ENCODE assay signal across 19 mouse cellular contexts in genomic region chr9:22390390-22390789, GRCm38 (mm10). TPM values are rescaled to one million over a fixed set of nuclear protein-coding genes. Genes with fewer than 3 reads are reported as not detected.
DNase-seq lines count a peak whose midpoint lies in the region; ATAC-seq and TF ChIP-seq lines count a peak whose summit lies in the region.
"Had no signal": no experiment of that assay in that cellular context is flagged by ENCODE, and none has a peak within 500 bp of the region (broad histone marks: within the 10 kb centered on the region; RNA-seq: fewer than 3 reads in every experiment).

No protein-coding gene starts in this region.

- in situ Hi-C loops in Patski (cut with MboI; ENCODE audit: low pct_unique_long_range_greater_than_20kb): no loop called here

- H3K4me1 ChIP-seq in erythroblast, embryonic 14.5 days (ENCODE audit: control insufficient read depth): peaks cover 38% of the 10 kb centered on the region
- H3K4me1 ChIP-seq in embryonic facial prominence, embryonic 10.5 days: peaks cover 32% of the 10 kb centered on the region

- peak overlapping the region; percentile 26 for H3K4me3 ChIP-seq in erythroblast, embryonic 14.5 days (replicated peaks)
- no peak overlapping the region for H3K4me3 ChIP-seq in myocyte
- H3K4me3 ChIP-seq in embryonic facial prominence, embryonic 10.5 days: no peak overlapping the region
- H3K4me3 ChIP-seq: kidney, embryonic 15.5 days; midbrain, embryonic 15.5 days had no signal

- H3K4me2 ChIP-seq in myocyte (ENCODE audit: low read depth): peak overlapping the region; percentile 93
- H3K4me2 ChIP-seq: kidney, embryonic 15.5 days had no signal

- POLR2A ChIA-PET in Patski (lab: Charles Lee): interaction anchor here (0.5 to 1.2 kb wide), 4 partner anchors 8 to 320 kb away, joined by 3 to 5 read pairs (median 3); no protein-coding TSS in a partner anchor

- H3K36me3 ChIP-seq in erythroblast, embryonic 14.5 days (ENCODE audit: control insufficient read depth): peaks cover 27% of the 10 kb centered on the region
- H3K36me3 ChIP-seq in myocyte (ENCODE audit: control insufficient read depth, insufficient read depth): no peaks in the 10 kb centered on the region
- H3K36me3 ChIP-seq in embryonic facial prominence, embryonic 10.5 days (replicated peaks): peaks cover 9% of the 10 kb centered on the region
- H3K36me3 ChIP-seq: heart, embryonic 13.5 days; kidney, embryonic 15.5 days; limb, embryonic 13.5 days; midbrain, embryonic 15.5 days had no signal

- DNase-seq in lung, postnatal 10 days: peak; percentile 24
- DNase-seq in lung, postnatal 14 days: no peak
- DNase-seq in Patski (ENCODE audit: low read depth, low spot score): no peak
- DNase-seq in layer of hippocampus, postnatal 36 days: no peak
- DNase-seq in embryonic facial prominence, embryonic 10.5 days (ENCODE audit: low spot score): no peak
- DNase-seq: adrenal gland, postnatal 10 days; cerebellum, postnatal 10 days; lung, adult 2 months; right cerebral cortex, postnatal 14 days had no signal

- CTCF ChIA-PET in Patski (lab: Charles Lee): interaction anchor here (0.9 kb wide), 2 partner anchors 38 to 74 kb away, joined by 3 read pairs; no protein-coding TSS in a partner anchor

- peaks cover 33% of the 10 kb centered on the region for H3K79me2 ChIP-seq in myocyte (ENCODE audit: control insufficient read depth, insufficient read depth)

- H3ac ChIP-seq in myocyte (ENCODE audit: control insufficient read depth, insufficient read length): no peak overlapping the region

- no peaks in the 10 kb centered on the region for H3K27me3 ChIP-seq in erythroblast, embryonic 14.5 days (ENCODE audit: control insufficient read depth)
- H3K27me3 ChIP-seq in Patski: no peaks in the 10 kb centered on the region
- no peaks in the 10 kb centered on the region for H3K27me3 ChIP-seq in myocyte (ENCODE audit: control insufficient read depth, insufficient read depth, insufficient read length)
- no peaks in the 10 kb centered on the region for H3K27me3 ChIP-seq in embryonic facial prominence, embryonic 10.5 days (replicated peaks; ENCODE audit: low read depth, poor library complexity, severe bottlenecking)
- H3K27me3 ChIP-seq: heart, embryonic 13.5 days; kidney, embryonic 15.5 days; limb, embryonic 13.5 days; megakaryocyte, embryonic 14.5 days; midbrain, embryonic 15.5 days had no signal

- TF ChIP-seq POLR2A in myocyte (IDR thresholded peaks at IDR 0.05; ENCODE audit: insufficient read length, low read depth): no peak

- no peak for TF ChIP-seq CTCF in Patski (IDR thresholded peaks at IDR 0.05)

- no peak for ATAC-seq in erythroblast, adult 5-6 weeks (replicated peaks; ENCODE audit: low FRiP score, poor library complexity, severe bottlenecking)
- ATAC-seq in Patski: peak; percentile 22
- ATAC-seq: hindbrain, embryonic 16.5 days; intestine, embryonic 16.5 days; midbrain, embryonic 15.5 days had no signal

- no peak overlapping the region for H3K27ac ChIP-seq in embryonic facial prominence, embryonic 10.5 days (replicated peaks)
- H3K27ac ChIP-seq: kidney, embryonic 15.5 days; midbrain, embryonic 15.5 days had no signal

- peaks cover 2% of the 10 kb centered on the region; the same call in 1 of the 2 replicates for H3K9me3 ChIP-seq in erythroblast, embryonic 14.5 days (ENCODE audit: control insufficient read depth, low read length)
- no peaks in the 10 kb centered on the region for H3K9me3 ChIP-seq in embryonic facial prominence, embryonic 10.5 days
- H3K9me3 ChIP-seq: heart, embryonic 13.5 days; kidney, embryonic 15.5 days; limb, embryonic 13.5 days; midbrain, embryonic 15.5 days had no signal

- 88% methylated on average over 5 of the region's 5 CpGs for WGBS in embryonic facial prominence, embryonic 10.5 days

TF ChIP-seq in myocyte, 11 proteins besides CTCF, POLR2A, EP300 and RAD21:
- TF ChIP-seq MYOG (IDR thresholded peaks at IDR 0.05; ENCODE audit: control insufficient read depth in 1 of 3, insufficient read depth in 1 of 3, insufficient read length in 2 of 3, low read depth in 2 of 3) (no peak), CEBPB (IDR thresholded peaks at IDR 0.05; ENCODE audit: insufficient read depth, poor library complexity, severe bottlenecking) (no peak), MAX (IDR thresholded peaks at IDR 0.05; ENCODE audit: low read depth) (no peak), E2F4 (IDR thresholded peaks at IDR 0.05; ENCODE audit: insufficient read depth) (no peak), TCF12 (IDR thresholded peaks at IDR 0.05; ENCODE audit: insufficient read depth, poor library complexity, severe bottlenecking) (no peak), USF1 (IDR thresholded peaks at IDR 0.05; ENCODE audit: low read depth) (no peak), TCF3 (IDR thresholded peaks at IDR 0.05; ENCODE audit: insufficient read length, low read depth) (no peak), REST (IDR thresholded peaks at IDR 0.05; ENCODE audit: insufficient read depth, insufficient read length) (no peak), POLR2AphosphoS2 (IDR thresholded peaks at IDR 0.05; ENCODE audit: insufficient read length, low read depth) (no peak), SRF (IDR thresholded peaks at IDR 0.05; ENCODE audit: control insufficient read depth, insufficient read length, low read depth) (no peak), MYOD1 (IDR thresholded peaks at IDR 0.05; ENCODE audit: control insufficient read depth in 1 of 3, insufficient read length in 2 of 3, low read depth in 2 of 3) (no peak)

RNA-seq across cellular contexts. Expression of gene Anln, which starts 1.4 kb away (rescaled TPM):
- 0.48 and 0.87 TPM in 2 replicates for polyA plus RNA-seq in erythroblast, embryonic 14.5 days (2012)
- total RNA-seq in erythroblast, adult 5-6 weeks (2015; ENCODE audit: low replicate concordance): 43.7 and 47.1 TPM in 2 replicates
- total RNA-seq in erythroblast, adult 5-6 weeks (2017; ENCODE audit: low replicate concordance): 35.8 and 68.9 TPM in 2 replicates
- polyA plus RNA-seq in Patski (2021) (87.6 TPM), myocyte (2012; fragmentation: generic; extraction: Trizol) (25.7 TPM)
- 10 to 100 TPM; 20.3 TPM for total RNA-seq in layer of hippocampus, postnatal 36 days (2021)
- 41.6 TPM in 2 replicates for polyA plus RNA-seq in embryonic facial prominence, embryonic 10.5 days (2016; fragmentation: Nextera tagmentation; extraction: Ambion mirVana)

RNA-seq across cellular contexts. Expression of gene 9530077C05Rik, which starts 20.9 kb away (rescaled TPM):
- polyA plus RNA-seq in erythroblast, embryonic 14.5 days (2012): 0.07 and 0.16 TPM in 2 replicates
- 1.5 and 2.3 TPM in 2 replicates for total RNA-seq in erythroblast, adult 5-6 weeks (2015; ENCODE audit: low replicate concordance)
- 1.1 and 2.0 TPM in 2 replicates for total RNA-seq in erythroblast, adult 5-6 weeks (2017; ENCODE audit: low replicate concordance)
- polyA plus RNA-seq in Patski (2021): 12.7 TPM
- 0.46 TPM for polyA plus RNA-seq in myocyte (2012; fragmentation: generic; extraction: Trizol)
- total RNA-seq in layer of hippocampus, postnatal 36 days (2021): 1 to 10 TPM; 7.1 to 7.8 TPM
- polyA plus RNA-seq in embryonic facial prominence, embryonic 10.5 days (2016; fragmentation: Nextera tagmentation; extraction: Ambion mirVana): 6.2 and 6.8 TPM in 2 replicates

Comparison
In these comparisons a context has a peak if more than half of its experiments do, and no peak if none do; other contexts are left out.
1. RNA of gene Anln, which starts 1.4 kb away (polyA plus RNA-seq): 87.6 TPM in Patski (single experiment), 41.6 TPM in embryonic facial prominence, embryonic 10.5 days and 25.7 TPM in myocyte (single experiment); 0.48 to 0.87 TPM in erythroblast, embryonic 14.5 days; every median in the first group is over 10 times any median in the second.